Mouse (Mus musculus): ENCODE measurements around the gene Cd63.

Cd63 gene

DNA sequence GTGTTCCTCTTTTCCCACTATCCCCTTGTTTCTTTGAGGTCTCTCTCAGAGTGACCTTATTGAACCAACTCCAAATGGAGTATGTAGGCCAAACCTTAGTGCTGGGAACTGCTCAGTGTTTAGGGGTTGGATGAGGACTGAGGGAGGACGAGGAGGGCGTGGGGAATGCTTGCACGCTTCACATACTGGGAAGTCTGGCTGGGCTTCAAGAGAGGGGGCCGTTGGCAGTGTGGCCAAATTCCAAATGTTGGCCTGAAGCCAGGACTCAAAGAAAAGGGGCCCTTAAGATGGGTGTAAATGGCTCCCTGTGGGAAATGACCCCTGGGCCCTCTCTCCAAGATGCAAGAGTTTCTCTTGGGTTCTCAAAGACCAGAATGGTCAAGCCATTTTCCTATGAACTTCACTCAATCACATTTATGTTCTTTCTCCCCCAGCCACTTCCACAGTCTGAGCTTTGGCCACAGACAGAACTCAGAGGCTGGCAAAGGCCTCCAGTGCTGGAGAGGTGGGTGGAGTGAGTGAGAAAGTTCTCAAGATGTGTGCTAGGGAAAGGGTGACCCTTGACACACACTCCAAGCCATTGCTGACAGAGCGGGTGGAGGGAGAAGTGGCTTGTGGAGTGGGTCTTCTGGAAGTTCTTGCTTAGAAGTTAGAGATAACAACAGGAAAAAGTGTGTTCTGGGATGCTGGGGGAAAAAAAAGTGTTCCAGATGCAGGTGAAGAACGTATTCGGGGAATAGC, 29.0 kb downstream of the Cd63 start:
- DNase-seq (ENCODE audit: low read depth): no peak

DNA sequence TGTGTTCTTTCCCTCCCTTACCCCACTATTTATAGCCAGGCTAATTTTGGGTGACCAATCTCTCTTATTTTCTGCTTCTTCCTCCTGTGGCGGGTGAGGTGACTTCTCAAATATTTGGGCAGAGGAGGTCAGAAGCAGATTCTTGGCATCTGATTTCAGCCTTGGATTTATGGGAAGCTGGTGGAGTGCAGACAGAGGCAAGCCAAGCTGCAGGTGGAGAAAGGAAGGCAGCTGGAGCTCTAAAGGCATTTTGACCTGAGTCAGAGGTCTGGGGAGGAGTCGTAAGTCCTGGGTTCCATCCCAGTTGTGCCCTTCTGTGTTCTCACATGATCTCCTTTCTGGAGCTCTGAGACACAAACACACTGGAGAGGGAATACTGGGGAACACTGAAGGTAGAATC, 30.7 kb downstream of the Cd63 start:
- peak; percentile 58 for DNase-seq (ENCODE audit: low read depth)

GRCm38 (mm10) chr10:128933574-128933973, 32.8 kb downstream of the Cd63 start, which contains the start of gene Itga7:
TSS of gene Itga7 (plus strand) at chr10:128933818.
- DNase-seq (ENCODE audit: low read depth): peak; percentile 57

GRCm38 (mm10) chr10:128933976-128934721, 33.4 kb downstream of the Cd63 start:
- DNase-seq (ENCODE audit: low read depth): no peak

DNA sequence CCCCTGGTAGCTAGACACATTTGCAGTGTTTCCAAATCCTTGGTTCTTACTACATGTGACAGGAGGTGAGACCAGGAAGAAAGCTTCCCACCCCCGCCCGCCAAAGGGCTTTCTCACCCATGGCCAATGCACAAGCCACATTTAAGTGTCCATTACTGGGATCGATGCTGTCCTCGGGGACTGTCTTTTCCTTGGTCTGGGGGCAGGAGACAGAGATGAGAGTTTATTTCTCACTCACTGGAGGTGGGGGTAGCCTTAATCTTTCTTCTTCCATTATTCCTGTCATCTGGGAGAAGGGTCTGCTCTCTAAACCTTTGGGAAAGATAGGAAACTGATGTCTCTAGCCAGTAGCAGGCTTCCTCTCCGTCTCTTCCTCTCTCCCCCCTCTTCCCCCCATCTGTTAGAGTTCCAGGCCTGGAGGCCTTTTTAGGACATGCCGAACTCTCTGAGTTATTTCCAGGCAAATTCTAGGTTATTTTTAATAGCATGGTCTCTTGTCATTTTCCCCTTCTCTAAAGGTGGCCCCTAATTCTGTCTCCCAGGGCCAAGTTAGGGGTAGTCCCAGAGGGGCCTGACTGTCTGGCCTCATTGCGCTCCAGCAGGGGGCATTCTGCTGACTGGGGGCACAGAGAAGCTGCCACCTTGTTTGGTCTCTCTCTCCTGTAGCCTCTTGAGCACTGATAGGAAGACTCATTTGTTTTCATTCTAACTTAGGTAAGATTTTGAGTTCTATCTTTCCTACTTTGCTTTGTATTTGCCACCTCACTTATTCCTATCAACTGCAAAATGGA, 34.4 kb downstream of the Cd63 start:
- no peak for DNase-seq (ENCODE audit: low read depth)

- DNase-seq (ENCODE audit: low read depth): no peak
Measured at GRCm38 (mm10) chr10:128935826-128936440, 35.1 kb downstream of the Cd63 start.

DNA sequence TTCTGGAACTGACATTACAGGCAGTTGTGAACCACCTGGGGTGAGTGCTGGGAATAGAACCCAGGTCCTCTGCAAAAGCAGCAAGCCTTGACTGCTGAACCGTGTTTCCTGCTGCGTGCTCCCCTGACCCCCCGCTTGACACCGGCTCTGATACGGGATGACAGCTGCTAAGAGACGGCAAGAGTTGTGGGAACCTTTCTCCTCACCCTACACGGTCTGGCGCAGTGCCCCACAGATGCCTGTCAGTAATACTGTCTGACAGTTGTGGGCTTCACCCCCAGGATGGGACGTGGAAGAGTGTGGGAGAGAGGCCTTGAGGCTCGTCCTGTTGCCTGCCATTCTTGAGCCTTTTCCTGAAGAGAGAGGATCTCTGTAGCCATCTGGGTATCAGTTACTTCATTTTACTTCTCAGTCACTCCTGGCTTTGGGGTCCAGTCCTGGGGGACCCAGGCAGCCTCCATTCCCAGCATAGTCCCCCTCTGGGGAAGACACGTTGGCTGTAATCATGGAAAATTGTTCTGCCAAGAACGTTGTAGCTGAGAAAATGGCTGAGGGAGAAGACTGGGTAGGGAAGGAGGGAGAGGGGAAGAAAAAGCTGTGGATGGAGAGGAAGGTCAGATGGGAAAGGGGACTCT, 37.1 kb downstream of the Cd63 start:
- no peak for DNase-seq (ENCODE audit: low read depth)

DNA sequence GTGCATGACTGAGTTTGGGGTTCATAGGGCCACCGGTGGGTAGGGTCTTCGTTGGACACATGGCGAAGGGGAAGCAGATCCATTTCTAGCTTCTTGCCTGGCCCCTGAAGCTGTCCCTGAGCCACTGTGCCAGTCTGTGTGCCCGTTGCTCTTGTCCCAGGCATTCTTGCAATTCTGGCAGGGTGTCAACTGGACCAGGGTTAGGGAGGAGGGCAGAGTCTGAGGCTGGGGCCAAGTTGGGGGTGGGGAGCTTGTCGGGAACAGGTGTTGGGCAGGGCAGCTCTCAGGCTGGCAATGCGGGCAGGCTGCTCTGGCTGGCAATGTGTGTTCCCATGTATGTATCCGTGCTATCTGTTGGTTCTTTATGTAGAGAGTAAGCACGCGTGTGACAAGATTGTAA, 37.7 kb downstream of the Cd63 start:
- no peak for DNase-seq (ENCODE audit: low read depth)

DNA sequence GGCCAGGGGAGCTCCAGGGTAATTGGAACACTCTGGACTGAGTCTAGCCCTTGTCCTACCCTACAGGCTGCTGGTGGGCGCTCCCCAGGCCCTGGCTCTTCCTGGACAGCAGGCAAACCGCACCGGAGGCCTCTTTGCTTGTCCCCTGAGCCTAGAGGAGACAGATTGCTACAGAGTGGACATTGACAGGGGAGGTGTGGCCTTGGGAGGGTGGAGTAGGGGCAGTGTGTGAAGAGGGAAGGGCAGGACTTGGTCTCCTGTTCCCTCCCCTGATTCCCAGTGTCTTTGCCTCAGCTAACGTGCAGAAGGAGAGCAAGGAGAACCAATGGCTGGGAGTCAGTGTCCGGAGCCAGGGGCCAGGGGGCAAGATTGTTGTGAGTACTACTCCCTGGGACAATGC, 38.2 kb downstream of the Cd63 start:
- DNase-seq (ENCODE audit: low read depth): no peak

GRCm38 (mm10) chr10:128940475-128941061, 39.8 kb downstream of the Cd63 start:
- DNase-seq (ENCODE audit: low read depth): no peak

- DNase-seq (ENCODE audit: low read depth): peak; percentile 64
Measured at GRCm38 (mm10) chr10:128945675-128946074, 44.9 kb downstream of the Cd63 start.

GRCm38 (mm10) chr10:128947496-128947895, 46.7 kb downstream of the Cd63 start:
- no peak for DNase-seq (ENCODE audit: low read depth)

- peak; percentile 45 for DNase-seq (ENCODE audit: low read depth)
Measured at GRCm38 (mm10) chr10:128950208-128950887, 49.6 kb downstream of the Cd63 start.

DNA sequence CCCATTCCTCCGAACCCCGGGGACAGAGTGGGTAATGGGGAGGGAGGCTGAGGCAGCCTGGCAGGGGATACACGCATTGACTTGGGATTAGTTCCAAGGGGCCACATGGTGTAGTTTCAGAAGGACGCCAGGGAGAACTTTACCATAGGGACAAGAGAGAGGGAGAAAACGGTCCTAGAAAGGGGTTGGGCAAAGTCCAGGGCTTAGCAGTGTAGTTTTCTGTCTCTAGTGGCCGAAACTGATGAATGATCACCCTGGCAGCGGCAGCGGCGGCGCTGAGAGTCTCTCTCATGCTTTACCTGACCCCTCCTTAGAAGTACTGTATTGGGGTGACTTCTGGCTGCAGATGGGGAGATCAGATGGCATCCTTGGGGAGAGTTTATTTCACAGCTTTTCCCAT, 57.6 kb downstream of the Cd63 start:
- no peak for DNase-seq (ENCODE audit: low read depth)

GRCm38 (mm10) chr10:128960142-128960541, 59.4 kb downstream of the Cd63 start:
- DNase-seq (ENCODE audit: low read depth): no peak

GRCm38 (mm10) chr10:128960590-128961584, 60.1 kb downstream of the Cd63 start, which contains the start of gene Mettl7b:
TSS of gene Mettl7b (minus strand) at chr10:128960988.
- no peak for DNase-seq (ENCODE audit: low read depth)
